Mouse (Mus musculus) urinary bladder, postnatal 36 days (tissue): ENCODE measurements at regions not wholly inside any gene's neighbourhood (a gene's known extent, or its start where the extent isn't known, plus 50 kb on each side); places are given as distances from the start of the nearest gene placed in this dataset.

ENCODE experiments used
- DNase-seq, 2 experiments: peaks; one replicate each; pipeline ENCODE4 v3.0.0; 2022; ENCODE audit warnings: low spot score in 2 of 2, mixed read lengths in 1 of 2

- DNase-seq, result no peak
These were observed 820.7 kb upstream of the Adgrl2 start for GRCm38 (mm10) chr3:149811036-149811435.

GRCm38 (mm10) chr3:149805345-149805744 is 815.0 kb upstream of the Adgrl2 start:
- no peak for DNase-seq

GRCm38 (mm10) chr3:149796123-149796522 is 805.8 kb upstream of the Adgrl2 start:
- DNase-seq, result no peak

- DNase-seq, result no peak
These were observed 801.2 kb upstream of the Adgrl2 start for GRCm38 (mm10) chr3:149791593-149791992.

GRCm38 (mm10) chr3:149786096-149786495 is 795.7 kb upstream of the Adgrl2 start:
- DNase-seq, result no peak

DNA sequence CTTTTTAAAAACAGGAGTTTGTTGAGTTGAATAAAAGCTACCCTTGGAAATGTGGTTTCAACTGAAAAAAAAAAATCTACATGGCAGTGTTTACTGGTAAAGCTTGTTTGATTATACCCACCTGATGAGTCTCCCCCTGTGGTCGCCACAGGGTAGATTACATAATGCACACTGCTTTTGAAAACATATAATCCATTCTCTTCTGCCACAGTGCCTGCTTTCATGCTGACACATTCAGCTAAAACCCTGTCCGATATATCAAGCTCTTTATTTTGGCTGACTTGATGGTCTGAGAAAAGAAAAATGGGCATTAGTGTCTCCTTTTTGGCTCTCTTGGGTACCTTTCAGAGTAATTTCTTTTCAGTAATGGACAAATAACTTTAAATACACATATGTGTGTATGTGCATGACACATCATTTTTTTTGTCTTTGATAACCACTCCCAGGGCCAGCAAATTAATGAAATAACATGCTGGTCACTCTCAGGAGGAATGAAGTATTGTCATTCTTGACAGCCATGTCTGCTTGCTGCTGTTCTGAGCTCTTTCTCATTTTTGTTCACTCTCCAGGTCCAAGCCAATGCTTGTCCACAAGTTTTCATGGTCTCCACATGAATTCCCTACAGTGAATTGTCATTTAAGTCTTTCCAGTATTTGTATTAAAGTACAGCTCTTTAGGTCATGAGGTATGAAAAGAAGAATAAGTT is 793.7 kb upstream of the Adgrl2 start:
- no peak for DNase-seq

DNA sequence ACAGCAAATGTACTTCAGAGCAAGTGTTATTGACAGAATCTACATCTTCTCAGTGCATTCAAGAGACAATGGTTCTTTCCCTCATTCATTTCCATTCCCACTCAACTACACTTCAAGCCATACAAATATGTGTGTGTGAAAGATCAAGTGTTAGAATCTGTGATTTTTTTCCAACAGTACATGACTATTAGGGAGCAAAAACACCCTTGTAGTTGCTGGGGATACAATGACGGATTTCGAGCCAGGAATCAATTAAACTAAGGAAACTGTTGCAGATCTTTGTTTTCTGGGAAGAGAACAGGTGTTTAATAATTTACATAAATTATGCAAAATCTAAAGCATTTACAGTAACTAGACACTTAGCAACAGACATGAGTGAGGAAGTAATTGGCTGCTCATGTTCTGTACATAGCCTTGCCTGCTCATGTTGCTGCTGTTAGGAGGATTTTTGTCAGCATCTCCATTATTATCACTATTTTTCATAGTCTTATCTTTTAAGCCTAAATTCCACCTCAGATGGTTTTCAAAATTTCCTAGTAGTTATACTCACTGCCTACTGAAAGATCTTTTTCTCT is 777.6 kb upstream of the Adgrl2 start:
- no peak for DNase-seq

DNA sequence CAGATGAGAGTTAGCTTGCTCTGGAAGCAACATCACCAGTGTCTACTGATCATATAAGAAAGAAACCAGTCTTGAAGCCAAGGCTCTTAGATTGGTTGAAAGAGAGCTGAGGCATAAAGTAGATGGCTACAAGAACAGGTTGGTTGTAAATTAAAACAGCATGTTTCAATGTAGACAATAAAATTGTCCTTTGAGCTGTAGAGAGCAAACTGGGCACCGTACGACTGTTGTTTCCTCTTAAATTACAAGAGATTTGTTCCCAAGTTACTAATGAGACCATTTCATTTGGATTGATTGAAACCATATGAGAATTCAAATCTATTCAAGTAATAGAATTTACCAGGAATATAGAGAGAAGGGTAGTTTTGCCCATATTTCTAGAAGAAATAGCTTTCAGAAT is 770.9 kb upstream of the Adgrl2 start:
- no peak for DNase-seq

DNA sequence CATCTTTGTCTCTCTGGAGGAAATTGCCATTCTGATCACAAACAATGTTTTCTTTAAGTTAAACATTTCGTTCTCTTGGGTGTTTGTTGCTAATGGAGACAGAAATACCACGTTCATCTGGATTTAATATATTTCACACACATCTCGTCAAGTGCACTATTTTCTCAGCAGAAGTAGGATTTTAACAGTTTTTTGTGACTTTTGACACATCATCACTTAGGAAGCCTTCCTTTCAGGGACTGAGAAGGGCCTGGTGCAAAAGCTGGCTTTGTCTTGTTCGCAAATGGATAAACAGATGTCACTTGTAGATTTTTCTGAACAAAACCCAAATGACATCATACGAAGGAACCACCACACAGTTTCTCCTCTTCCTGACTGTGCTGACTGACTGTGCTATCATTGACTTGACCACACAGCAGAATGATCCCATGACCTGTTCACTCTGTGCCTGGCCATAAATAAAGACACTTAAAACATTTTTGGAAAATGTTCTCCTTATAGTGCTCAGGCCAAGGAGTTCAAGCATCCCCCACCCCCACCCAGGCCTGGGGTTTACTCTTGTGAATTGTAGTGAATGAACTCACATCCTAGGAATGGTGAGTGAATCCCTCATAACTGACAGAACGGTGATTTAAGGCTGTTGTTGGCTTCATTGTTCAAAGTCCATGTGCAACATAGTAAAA is 767.7 kb upstream of the Adgrl2 start:
- DNase-seq, result no peak

DNA sequence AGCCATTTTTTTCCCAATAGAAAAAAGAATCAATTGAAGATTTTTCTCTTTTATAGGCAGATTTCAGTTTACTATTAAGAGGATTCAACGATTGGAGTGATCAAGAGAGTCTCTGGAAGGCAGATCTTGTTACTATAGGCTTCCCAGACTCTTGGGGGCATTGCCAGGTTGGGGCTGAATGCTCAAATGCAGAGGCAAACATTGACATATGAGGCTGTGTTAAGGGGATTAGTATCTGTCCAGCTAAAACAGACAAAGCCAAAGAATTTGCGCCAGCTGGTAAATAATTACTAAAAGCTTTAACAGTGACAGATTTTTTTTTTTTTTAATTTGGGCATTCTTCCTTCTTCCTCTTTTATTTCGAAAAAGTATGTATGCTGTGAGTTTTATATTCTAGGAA is 745.7 kb upstream of the Adgrl2 start:
- no peak for DNase-seq

DNA sequence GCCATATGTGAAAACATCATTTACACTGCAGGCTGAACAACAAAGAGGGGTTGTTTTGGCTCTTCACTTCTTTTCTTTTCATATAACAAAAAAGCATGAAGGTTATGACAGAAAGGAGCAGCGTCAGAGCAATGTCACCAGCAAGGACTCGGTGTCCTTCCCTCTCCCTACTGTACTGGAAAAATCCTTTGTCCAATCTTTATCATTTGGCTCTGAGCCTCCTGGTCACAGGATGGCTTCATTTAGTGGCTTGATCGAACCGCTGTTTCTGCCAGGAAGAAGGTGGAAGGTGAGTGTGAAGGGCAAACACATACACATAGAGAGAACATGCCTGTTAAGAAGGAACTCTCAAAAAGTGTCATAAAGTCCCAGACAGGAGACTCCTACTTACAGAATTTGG is 735.9 kb upstream of the Adgrl2 start:
- no peak for DNase-seq

DNA sequence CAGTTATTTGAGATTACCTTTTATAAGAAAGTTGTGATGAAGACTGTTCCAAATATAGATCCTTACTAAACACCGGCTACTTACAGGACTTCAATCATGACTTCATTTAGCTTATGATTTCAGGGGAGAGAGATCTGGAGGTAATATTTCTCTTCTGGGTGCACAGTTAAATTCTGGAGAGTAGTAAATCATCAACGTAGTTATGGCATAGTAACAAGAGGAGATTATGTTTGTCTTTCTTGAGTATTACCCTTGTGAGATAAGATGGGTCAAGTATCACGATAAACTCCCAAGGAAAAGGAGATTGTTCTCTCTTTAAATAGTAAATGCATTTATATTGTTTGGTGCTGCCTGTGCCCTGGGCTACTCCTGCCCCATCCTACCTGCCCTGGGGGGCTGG is 734.5 kb upstream of the Adgrl2 start:
- DNase-seq, result no peak

- DNase-seq, result no peak
These were observed 731.5 kb upstream of the Adgrl2 start for GRCm38 (mm10) chr3:149721832-149722231.

- DNase-seq, result no peak
These were observed 730.0 kb upstream of the Adgrl2 start for GRCm38 (mm10) chr3:149720306-149720705.

GRCm38 (mm10) chr3:149705724-149706123 is 715.4 kb upstream of the Adgrl2 start:
- no peak for DNase-seq

- DNase-seq, result no peak
These were observed 715.0 kb upstream of the Adgrl2 start for GRCm38 (mm10) chr3:149705322-149705721.

- DNase-seq, result no peak
These were observed 714.1 kb upstream of the Adgrl2 start for GRCm38 (mm10) chr3:149704478-149704877.

DNA sequence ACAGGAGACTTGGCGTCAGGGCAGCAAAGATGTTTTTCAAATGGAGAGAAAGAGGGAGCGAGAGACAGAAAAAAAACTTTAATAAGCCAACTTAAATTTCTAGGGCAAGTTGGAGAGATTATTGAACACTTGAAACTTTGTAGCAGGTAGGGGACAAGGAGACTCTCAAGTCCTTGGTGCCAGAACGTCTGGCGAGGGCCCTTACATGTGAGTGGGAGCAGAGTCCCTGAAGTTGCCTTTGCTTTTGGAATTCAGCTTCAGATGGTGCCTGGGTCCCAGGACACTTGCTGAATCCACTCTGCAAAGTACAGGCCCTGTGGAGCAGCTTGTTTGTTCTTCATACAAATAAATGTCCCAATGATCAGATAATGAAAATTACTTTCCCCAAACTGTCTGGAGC is 693.2 kb upstream of the Adgrl2 start:
- no peak for DNase-seq

DNA sequence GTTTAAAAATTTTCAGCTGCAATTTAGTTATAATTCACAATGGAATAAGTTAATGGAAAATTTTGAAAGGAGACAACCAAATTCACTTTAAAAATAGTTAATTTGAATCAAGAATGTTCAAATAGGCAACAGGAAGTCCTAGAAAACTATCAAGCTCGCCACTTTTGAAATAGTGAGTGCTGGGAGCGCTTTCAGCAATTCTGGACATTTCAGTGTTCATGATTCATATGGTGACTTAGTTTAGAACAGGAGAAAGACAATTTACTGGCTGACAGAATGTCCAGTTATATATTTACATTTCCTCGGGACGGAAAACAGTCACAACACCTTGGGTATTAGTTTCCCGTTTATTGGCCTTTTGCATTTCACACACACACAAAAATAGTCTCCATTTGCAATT is 691.9 kb upstream of the Adgrl2 start:
- DNase-seq, result no peak

GRCm38 (mm10) chr3:149673926-149674325 is 683.6 kb upstream of the Adgrl2 start:
- DNase-seq, result no peak

DNA sequence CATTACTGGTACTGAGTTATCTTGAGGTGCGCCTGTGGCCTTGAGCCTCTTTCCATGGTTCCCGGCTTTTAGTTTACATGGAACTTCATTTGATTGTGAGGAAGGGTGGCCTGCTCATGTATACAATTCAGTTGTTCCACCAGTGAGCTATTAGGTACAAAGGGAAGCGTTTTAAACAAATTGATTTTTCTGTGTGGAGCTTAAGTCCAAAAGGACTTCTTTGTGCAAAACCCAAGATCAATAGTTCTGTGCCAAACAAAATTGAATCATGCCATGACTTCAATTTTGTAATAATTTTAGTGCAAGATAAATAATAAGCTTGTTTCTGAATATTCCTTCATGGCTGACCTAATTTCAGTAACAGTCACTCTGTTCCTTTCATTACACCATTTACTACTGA is 674.3 kb upstream of the Adgrl2 start:
- DNase-seq, result no peak

- DNase-seq, result no peak
These were observed 648.0 kb upstream of the Adgrl2 start for GRCm38 (mm10) chr3:149638324-149638723.

GRCm38 (mm10) chr3:149626186-149626585 is 635.8 kb upstream of the Adgrl2 start:
- DNase-seq, result no peak
